ENCODE assay signal across 24 mouse cellular contexts in the genomic region with DNA sequence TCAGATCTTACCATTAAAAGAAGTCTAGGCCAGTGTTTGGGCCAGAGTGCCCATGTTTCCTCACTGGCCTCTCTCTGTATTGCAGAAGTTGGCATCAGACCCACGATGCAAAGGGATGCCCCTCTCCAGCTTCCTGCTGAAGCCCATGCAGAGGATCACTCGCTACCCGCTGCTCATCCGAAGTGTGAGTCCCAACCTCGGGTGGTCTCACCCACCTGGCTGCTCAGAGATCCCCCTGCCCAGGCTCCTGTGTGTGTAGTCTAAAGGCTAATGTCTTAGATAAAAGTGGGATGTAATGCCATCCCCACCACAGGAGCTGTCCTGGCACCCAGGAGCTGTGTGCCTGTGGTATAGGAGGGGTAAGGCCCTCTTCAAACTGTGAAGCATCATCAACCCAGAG. TPM values are rescaled to one million over a fixed set of nuclear protein-coding genes. Genes with fewer than 3 reads are reported as not detected.
DNase-seq lines count a peak whose midpoint lies in the region; ATAC-seq and TF ChIP-seq lines count a peak whose summit lies in the region.
"Had no signal": no experiment of that assay in that cellular context is flagged by ENCODE, and none has a peak within 500 bp of the region (broad histone marks: within the 10 kb centered on the region; RNA-seq: fewer than 3 reads in every experiment).

No protein-coding gene starts in this region.

- no peaks in the 10 kb centered on the region for H3K27me3 ChIP-seq in intestine, embryonic 14.5 days (replicated peaks; ENCODE audit: control insufficient read depth, insufficient read depth, low read length)
- no peaks in the 10 kb centered on the region for H3K27me3 ChIP-seq in intestine, postnatal 0 days (replicated peaks; ENCODE audit: control insufficient read depth, insufficient read depth, low read length)
- H3K27me3 ChIP-seq in lung, embryonic 15.5 days = no peaks in the 10 kb centered on the region
- no peaks in the 10 kb centered on the region for H3K27me3 ChIP-seq in lung, postnatal 0 days (replicated peaks; ENCODE audit: insufficient read depth, low read length)
- H3K27me3 ChIP-seq: CH12.LX; embryonic facial prominence, embryonic 12.5 days; forebrain, embryonic 13.5 days; Patski had no signal

- H3K9ac ChIP-seq in intestine, embryonic 14.5 days (ENCODE audit: low read length) = no peak overlapping the region
- no peak overlapping the region for H3K9ac ChIP-seq in intestine, postnatal 0 days (ENCODE audit: low read depth, low read length)
- H3K9ac ChIP-seq in lung, embryonic 15.5 days = no peak overlapping the region
- H3K9ac ChIP-seq in lung, postnatal 0 days (replicated peaks; ENCODE audit: low read depth) = no peak overlapping the region
- H3K9ac ChIP-seq: embryonic facial prominence, embryonic 12.5 days; forebrain, embryonic 13.5 days had no signal

- no peak overlapping the region for H3K4me3 ChIP-seq in intestine, embryonic 14.5 days (ENCODE audit: low read depth, low read length)
- no peak overlapping the region for H3K4me3 ChIP-seq in intestine, postnatal 0 days (ENCODE audit: low read depth, low read length)
- no peak overlapping the region for H3K4me3 ChIP-seq in lung, embryonic 15.5 days
- no peak overlapping the region for H3K4me3 ChIP-seq in lung, postnatal 0 days (ENCODE audit: low read depth, low read length)
- H3K4me3 ChIP-seq: embryonic facial prominence, embryonic 10.5 days; embryonic facial prominence, embryonic 12.5 days; forebrain, embryonic 13.5 days had no signal

- WGBS in intestine, embryonic 14.5 days = 92% methylated on average over 5 of the region's 5 CpGs
- WGBS in intestine, postnatal 0 days = 93% methylated on average over 5 of the region's 5 CpGs
- WGBS in lung, embryonic 15.5 days = 79% methylated on average over 5 of the region's 5 CpGs
- 77% methylated on average over 5 of the region's 5 CpGs for WGBS in lung, postnatal 0 days

- no peak for TF ChIP-seq CTCF in intestine, postnatal 0 days (IDR thresholded peaks at IDR 0.05; ENCODE audit: low read depth)
- TF ChIP-seq CTCF in lung, postnatal 0 days (IDR thresholded peaks at IDR 0.05) = no peak

- no peak overlapping the region for H3K27ac ChIP-seq in intestine, embryonic 14.5 days (ENCODE audit: low read depth)
- no peak overlapping the region for H3K27ac ChIP-seq in intestine, postnatal 0 days (ENCODE audit: low read depth, low read length)
- peak overlapping the region; percentile 77 for H3K27ac ChIP-seq in lung, embryonic 15.5 days
- H3K27ac ChIP-seq in lung, postnatal 0 days (ENCODE audit: low read length) = peak overlapping the region; percentile 45
- H3K27ac ChIP-seq: embryonic facial prominence, embryonic 10.5 days; embryonic facial prominence, embryonic 12.5 days; forebrain, embryonic 13.5 days had no signal

- H3K9me3 ChIP-seq in intestine, embryonic 14.5 days (ENCODE audit: control insufficient read depth, low read length) = no peaks in the 10 kb centered on the region
- H3K9me3 ChIP-seq in intestine, postnatal 0 days (ENCODE audit: control insufficient read depth) = no peaks in the 10 kb centered on the region
- no peaks in the 10 kb centered on the region for H3K9me3 ChIP-seq in lung, embryonic 15.5 days
- no peaks in the 10 kb centered on the region for H3K9me3 ChIP-seq in lung, postnatal 0 days (ENCODE audit: low read length)
- H3K9me3 ChIP-seq: embryonic facial prominence, embryonic 10.5 days; embryonic facial prominence, embryonic 12.5 days; forebrain, embryonic 13.5 days; G1E had no signal

- ATAC-seq in intestine, embryonic 14.5 days (replicated peaks; ENCODE audit: low FRiP score, low TSS enrichment, low read depth) = no peak
- no peak for ATAC-seq in intestine, postnatal 0 days
- ATAC-seq in lung, embryonic 15.5 days (ENCODE audit: borderline replicate concordance, extremely low read depth, low FRiP score, low TSS enrichment) = no peak
- no peak for ATAC-seq in lung, postnatal 0 days
- ATAC-seq: activated CD4-positive, CD25-positive, alpha-beta regulatory T cell, adult 4 months; CD4-positive, CD25-positive, alpha-beta regulatory T cell, adult 4 months; forebrain, embryonic 13.5 days; Patski had no signal

- peak; percentile 85 for DNase-seq in heart, adult 11 months
- DNase-seq in heart, postnatal 4 days = no peak
- DNase-seq in intestine, embryonic 14.5 days (ENCODE audit: low spot score) = peak; percentile 23
- DNase-seq in lung, postnatal 36 days = no peak
- DNase-seq in lung, postnatal 0 days (ENCODE audit: low spot score) = no peak
- no peak for DNase-seq in lung, postnatal 14 days
- DNase-seq: adrenal gland, adult 8-10 months; adrenal gland, postnatal 14 days; adrenal gland, postnatal 36 days; B cell, adult 2 months; cerebellum, adult 11-12 months; cerebellum, adult 2 months; cerebellum, adult 9-10 months; cerebellum, postnatal 25 days had no signal

- H3K4me1 ChIP-seq in intestine, embryonic 14.5 days (replicated peaks; ENCODE audit: control insufficient read depth, insufficient read depth, low read length) = no peaks in the 10 kb centered on the region
- H3K4me1 ChIP-seq in intestine, postnatal 0 days (replicated peaks; ENCODE audit: control insufficient read depth, insufficient read depth, low read length) = no peaks in the 10 kb centered on the region
- peaks cover 7% of the 10 kb centered on the region for H3K4me1 ChIP-seq in lung, embryonic 15.5 days
- H3K4me1 ChIP-seq in lung, postnatal 0 days (ENCODE audit: insufficient read depth, low read depth, low read length) = no peaks in the 10 kb centered on the region; the same call in 1 of the 2 replicates
- H3K4me1 ChIP-seq: embryonic facial prominence, embryonic 10.5 days; embryonic facial prominence, embryonic 12.5 days; forebrain, embryonic 13.5 days had no signal

- TF ChIP-seq EP300 in lung, postnatal 0 days (IDR thresholded peaks at IDR 0.05) = no peak

- peaks cover 44% of the 10 kb centered on the region for H3K36me3 ChIP-seq in intestine, embryonic 14.5 days (ENCODE audit: control insufficient read depth, insufficient read depth, low read length)
- H3K36me3 ChIP-seq in intestine, postnatal 0 days (ENCODE audit: control insufficient read depth, insufficient read depth) = peaks cover 59% of the 10 kb centered on the region
- peaks cover 33% of the 10 kb centered on the region for H3K36me3 ChIP-seq in lung, embryonic 15.5 days
- H3K36me3 ChIP-seq in lung, postnatal 0 days (ENCODE audit: insufficient read depth, low read length) = peaks cover 23% of the 10 kb centered on the region

- no peak overlapping the region for H3K4me2 ChIP-seq in intestine, embryonic 14.5 days (ENCODE audit: low read length)
- no peak overlapping the region for H3K4me2 ChIP-seq in intestine, postnatal 0 days (replicated peaks; ENCODE audit: low read depth)
- H3K4me2 ChIP-seq in lung, embryonic 15.5 days = no peak overlapping the region
- no peak overlapping the region for H3K4me2 ChIP-seq in lung, postnatal 0 days (replicated peaks; ENCODE audit: low read depth, low read length)
- H3K4me2 ChIP-seq: embryonic facial prominence, embryonic 12.5 days; forebrain, embryonic 13.5 days had no signal

RNA-seq across cellular contexts. Expression of a gene that starts 32.1 kb away (rescaled TPM):
- not detected for total RNA-seq in heart, postnatal 4 days (2021)
- polyA plus RNA-seq in intestine, embryonic 14.5 days (2014; fragmentation: Nextera tagmentation; extraction: Ambion mirVana) = 0.16 and 0.17 TPM in 2 replicates
- polyA plus RNA-seq in intestine, postnatal 0 days (2015; fragmentation: Nextera tagmentation; extraction: Ambion mirVana) = 0.07 TPM in 1 of 2 replicates, not detected in the other
- polyA plus RNA-seq in lung, embryonic 15.5 days (2015; fragmentation: Nextera tagmentation; extraction: Ambion mirVana) = 0.30 and 0.52 TPM in 2 replicates
- 0.06 and 0.08 TPM in 2 replicates for polyA plus RNA-seq in lung, postnatal 0 days (2015; fragmentation: Nextera tagmentation; extraction: Ambion mirVana)
- total RNA-seq: CH12.LX had no signal
- polyA plus RNA-seq: activated CD4-positive, CD25-positive, alpha-beta regulatory T cell, adult 4 months; G1E had no signal

Comparison
In these comparisons a context has a peak if more than half of its experiments do, and no peak if none do; other contexts are left out.
1. DNase-seq: peak in heart, adult 11 months (single experiment) and intestine, embryonic 14.5 days (single experiment); none in heart, postnatal 4 days (single experiment), lung, postnatal 36 days (single experiment), lung, postnatal 0 days (single experiment) and lung, postnatal 14 days (single experiment).
2. H3K27ac ChIP-seq: peak in lung, embryonic 15.5 days (single experiment) and lung, postnatal 0 days (single experiment); none in intestine, embryonic 14.5 days (single experiment) and intestine, postnatal 0 days (single experiment).